Mouse (Mus musculus) MEL (cell line): ENCODE measurements at regions not wholly inside any gene's neighbourhood (a gene's known extent, or its start where the extent isn't known, plus 50 kb on each side); places are given as distances from the start of the nearest gene placed in this dataset.

Source experiments
- DNase-seq: peaks from one replicate; pipeline ENCODE4 v3.0.0; 2011; ENCODE audit warnings: low read depth, low spot score
- H3K27ac ChIP-seq: 2 replicates; pipeline ENCODE4 v1.5.1; 2012; ENCODE audit warnings: low read depth, mild to moderate bottlenecking, control low read depth, low read length, moderate library complexity; ENCODE audit not compliant: control insufficient read depth
- H3K27me3 ChIP-seq, 2 experiments: fragments of 150-350 bp in 1 of 2; sonication (generic) in 1 of 2; 2 replicates each; pipeline ENCODE4 v1.6.1; 2012; ENCODE audit warnings: low read length in 2 of 2, mild to moderate bottlenecking in 2 of 2, improper control_type of control experiment in 1 of 2, moderate library complexity in 1 of 2; ENCODE audit not compliant: insufficient read depth in 2 of 2, control insufficient read depth in 1 of 2
- H3K36me3 ChIP-seq, 2 experiments: 2 replicates each; pipeline ENCODE4 v1.6.1; 2012 to 2014; ENCODE audit warnings: low read length in 2 of 2, improper control_type of control experiment in 1 of 2, inconsistent platforms in 1 of 2, mild to moderate bottlenecking in 1 of 2; ENCODE audit not compliant: insufficient read depth in 2 of 2, control insufficient read depth in 1 of 2
- H3K4me1 ChIP-seq, 2 experiments: fragments of 150-350 bp in 1 of 2; sonication (generic) in 1 of 2; 2 replicates each; pipeline ENCODE4 v1.6.1; 2012; ENCODE audit warnings: low read length in 2 of 2, improper control_type of control experiment in 1 of 2, mild to moderate bottlenecking in 1 of 2; ENCODE audit not compliant: insufficient read depth in 2 of 2, control insufficient read depth in 1 of 2
- H3K4me3 ChIP-seq, 2 experiments: fragments of 150-350 bp in 1 of 2; sonication (generic) in 1 of 2; 2 replicates each; pipeline ENCODE4 v1.5.1; 2012; ENCODE audit warnings: low read depth in 2 of 2, low read length in 2 of 2, mild to moderate bottlenecking in 2 of 2, moderate library complexity in 2 of 2, control low read depth in 1 of 2, improper control_type of control experiment in 1 of 2; ENCODE audit not compliant: control insufficient read depth in 1 of 2, insufficient read depth in 1 of 2
- H3K79me2 ChIP-seq: 2 replicates; pipeline ENCODE4 v1.6.1; 2012; ENCODE audit warnings: mild to moderate bottlenecking, low read length, moderate library complexity; ENCODE audit not compliant: control insufficient read depth, poor library complexity, insufficient read depth
- H3K9ac ChIP-seq: 2 replicates; pipeline ENCODE4 v1.6.1; 2012; ENCODE audit warnings: low read depth, mild to moderate bottlenecking, control low read depth, low read length, moderate library complexity; ENCODE audit not compliant: control insufficient read depth, poor library complexity, severe bottlenecking
- H3K9me3 ChIP-seq: fragments of 150-350 bp; sonication (generic); replicated peaks from 2 replicates; pipeline ENCODE4 v1.6.1; 2012; ENCODE audit warnings: mild to moderate bottlenecking, low read length, improper control_type of control experiment, moderate library complexity; ENCODE audit not compliant: insufficient read depth
- CHD2 ChIP-seq: IDR thresholded peaks from 2 replicates; pipeline ENCODE4 v1.6.1; 2011; ENCODE audit warnings: low read length, improper control_type of control experiment
- E2F4 ChIP-seq: IDR thresholded peaks from 2 replicates; pipeline ENCODE4 v1.6.1; 2011; ENCODE audit warnings: low read depth, low read length, improper control_type of control experiment, borderline replicate concordance
- ELF1 ChIP-seq: IDR thresholded peaks from 2 replicates; pipeline ENCODE4 v1.6.1; 2014; ENCODE audit warnings: low read depth, mild to moderate bottlenecking, inconsistent platforms, low read length, improper control_type of control experiment, moderate library complexity
- GABPA ChIP-seq: IDR thresholded peaks from 2 replicates; pipeline ENCODE4 v1.6.1; 2012; ENCODE audit warnings: low read depth, mild to moderate bottlenecking, inconsistent platforms, low read length, improper control_type of control experiment, moderate library complexity
- GATA1 ChIP-seq: IDR thresholded peaks from 2 replicates; pipeline ENCODE4 v1.6.1; 2011; ENCODE audit warnings: low read depth, low read length, improper control_type of control experiment
- KAT2A ChIP-seq: conservative IDR thresholded peaks from 2 replicates; pipeline ENCODE4 v1.6.1; 2012; ENCODE audit warnings: low read depth, low read length, improper control_type of control experiment, inconsistent platforms
- MAFK ChIP-seq: IDR thresholded peaks from 2 replicates; pipeline ENCODE4 v1.6.1; 2011; ENCODE audit warnings: low read depth, mild to moderate bottlenecking, low read length, improper control_type of control experiment, borderline replicate concordance
- MYC ChIP-seq: IDR thresholded peaks from 2 replicates; pipeline ENCODE4 v1.6.1; 2011; ENCODE audit warnings: low read depth, mild to moderate bottlenecking, low read length, improper control_type of control experiment, moderate library complexity
- NELFE ChIP-seq: IDR thresholded peaks from 2 replicates; pipeline ENCODE4 v1.6.1; 2011; ENCODE audit warnings: low read depth, low read length, improper control_type of control experiment
- RCOR1 ChIP-seq: IDR thresholded peaks from 2 replicates; pipeline ENCODE4 v1.6.1; 2012; ENCODE audit warnings: low read depth, mild to moderate bottlenecking, inconsistent platforms, low read length, improper control_type of control experiment
- TCF12 ChIP-seq: IDR thresholded peaks from 2 replicates; pipeline ENCODE4 v1.6.1; 2014; ENCODE audit warnings: low read depth, mild to moderate bottlenecking, inconsistent platforms, low read length, improper control_type of control experiment, moderate library complexity
- ZC3H11A ChIP-seq: IDR thresholded peaks from 2 replicates; pipeline ENCODE4 v1.6.1; 2012; ENCODE audit warnings: low read depth, mild to moderate bottlenecking, inconsistent platforms, low read length, improper control_type of control experiment
- ZMIZ1 ChIP-seq: IDR thresholded peaks from 2 replicates; pipeline ENCODE4 v1.6.1; 2012; ENCODE audit warnings: low read depth, mild to moderate bottlenecking, inconsistent platforms, low read length, improper control_type of control experiment, moderate library complexity
- ZNF384 ChIP-seq: IDR thresholded peaks from 2 replicates; pipeline ENCODE4 v1.6.1; 2012; ENCODE audit warnings: low read depth, mild to moderate bottlenecking, inconsistent platforms, low read length, improper control_type of control experiment

DNA sequence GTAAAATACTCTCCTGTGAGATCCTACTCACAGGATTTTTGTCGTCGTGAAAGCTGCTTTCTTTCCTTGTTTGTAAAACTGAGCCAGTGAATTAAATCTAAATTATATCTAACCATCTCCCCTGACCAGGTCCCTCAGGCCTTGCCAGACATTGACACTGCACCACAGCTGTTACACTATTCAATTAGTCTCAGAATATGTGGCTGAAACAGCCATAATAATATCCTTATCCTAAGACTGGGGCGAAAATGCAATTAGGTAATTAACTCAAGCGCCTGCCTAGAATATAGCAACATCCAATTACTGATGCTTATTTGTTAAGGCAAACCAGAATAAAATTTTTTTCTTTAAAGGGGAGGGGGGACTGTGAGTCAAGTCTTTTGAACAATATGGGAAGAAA lies 296.2 kb downstream of the Rdh14 start:
- H3K27ac ChIP-seq = no peak overlapping the region
- no peaks in the 10 kb centered on the region for H3K27me3 ChIP-seq
- no peak for TF ChIP-seq MYC
- TF ChIP-seq KAT2A = no peak
- TF ChIP-seq ZMIZ1 = no peak
- no peak for TF ChIP-seq TCF12
- no peak for TF ChIP-seq ELF1
- TF ChIP-seq RCOR1 = no peak
- no peak for TF ChIP-seq ZC3H11A
- TF ChIP-seq GATA1 = no peak
- TF ChIP-seq GABPA = no peak
- no peak for TF ChIP-seq CHD2
- TF ChIP-seq ZNF384 = no peak
- TF ChIP-seq NELFE = no peak
- no peak for TF ChIP-seq E2F4
- TF ChIP-seq MAFK = no peak
- H3K4me1 ChIP-seq = no peaks in the 10 kb centered on the region
- no peaks in the 10 kb centered on the region for H3K36me3 ChIP-seq
- no peak overlapping the region for H3K9ac ChIP-seq
- DNase-seq = no peak
- H3K9me3 ChIP-seq = no peaks in the 10 kb centered on the region
- H3K79me2 ChIP-seq = no peaks in the 10 kb centered on the region
- no peak overlapping the region for H3K4me3 ChIP-seq
